Mouse (Mus musculus) natural killer cell, adult 2 months (primary cell): Measurements from ENCODE around the gene Wnk4.
"Not testable (repeated sequence)": the region's sequence is repeated elsewhere in the genome, so short reads cannot be mapped to it uniquely, and the experiment has no call there.

Experiments
- DNase-seq, 2 experiments: peaks; one replicate each; pipeline ENCODE4 v3.0.0; 2022; ENCODE audit warnings: low spot score in 2 of 2

Gene Wnk4

DNA sequence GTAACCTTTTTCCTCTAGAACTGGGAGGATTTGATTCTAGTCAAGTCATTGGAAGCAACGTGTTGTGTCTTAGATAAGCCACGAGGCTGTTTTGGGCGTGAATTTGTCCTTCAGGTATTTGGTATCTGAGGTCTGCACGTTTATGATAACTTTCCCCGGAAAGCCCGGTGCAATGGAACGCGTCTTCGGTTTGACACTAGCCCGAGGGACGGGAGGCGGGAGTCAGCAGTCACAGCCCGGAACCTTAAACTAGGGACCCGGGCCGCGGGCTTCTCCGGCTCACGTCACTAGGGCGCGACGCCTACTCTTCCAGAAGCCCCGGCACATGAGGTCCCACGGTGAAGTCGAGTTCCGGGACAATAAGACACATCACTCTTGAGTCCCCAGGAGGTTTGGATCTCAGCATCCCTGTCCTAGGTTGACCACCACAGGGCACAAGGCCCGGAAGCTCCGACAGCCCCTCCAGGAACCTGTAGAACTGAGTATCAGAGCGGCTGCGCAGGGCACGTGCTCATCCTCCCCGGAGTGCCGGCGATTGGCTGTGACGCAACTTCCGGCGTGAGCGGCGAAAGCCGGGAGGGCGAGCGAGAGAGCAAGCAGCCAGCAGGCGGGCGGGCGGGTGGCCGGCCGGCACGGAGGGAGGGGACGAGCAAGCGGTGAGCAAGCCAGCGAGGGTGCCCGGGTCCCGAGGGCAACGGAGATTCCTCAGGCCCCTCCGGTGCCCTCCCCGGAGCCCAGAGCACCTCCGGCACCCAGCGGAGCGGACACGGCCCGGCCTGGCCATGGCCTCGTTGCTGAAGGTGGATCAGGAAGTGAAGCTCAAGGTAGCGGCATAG is 55.5 kb downstream of the Wnk4 start, which contains the start of gene Psme3:
Gene Psme3, plus strand, starts transcription at position 549 of the 836 bp plus-strand sequence.
- peak; percentile 87 to 90 for DNase-seq

DNA sequence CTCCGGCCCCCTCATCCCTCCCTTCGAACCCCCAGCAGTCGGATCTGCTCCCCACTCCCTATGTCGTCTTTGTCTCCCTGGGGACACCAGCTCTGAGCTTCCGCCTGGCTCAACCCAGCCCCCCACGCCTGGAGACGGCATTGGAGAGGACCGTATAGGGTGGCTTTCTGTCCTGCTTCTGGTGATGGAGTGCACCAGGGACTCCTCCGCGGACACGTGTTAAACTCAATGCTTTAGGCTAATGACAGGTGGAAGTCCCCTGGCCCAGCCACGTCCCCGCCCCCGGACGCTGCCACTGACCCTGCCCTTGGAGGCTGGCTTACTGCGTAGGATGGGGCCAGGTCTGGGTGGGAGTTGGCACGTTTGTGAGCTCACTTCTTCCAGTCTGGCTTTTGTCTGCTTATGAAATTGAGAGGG is 56.1 kb downstream of the Wnk4 start:
- DNase-seq = peak; percentile 53 to 70

DNA sequence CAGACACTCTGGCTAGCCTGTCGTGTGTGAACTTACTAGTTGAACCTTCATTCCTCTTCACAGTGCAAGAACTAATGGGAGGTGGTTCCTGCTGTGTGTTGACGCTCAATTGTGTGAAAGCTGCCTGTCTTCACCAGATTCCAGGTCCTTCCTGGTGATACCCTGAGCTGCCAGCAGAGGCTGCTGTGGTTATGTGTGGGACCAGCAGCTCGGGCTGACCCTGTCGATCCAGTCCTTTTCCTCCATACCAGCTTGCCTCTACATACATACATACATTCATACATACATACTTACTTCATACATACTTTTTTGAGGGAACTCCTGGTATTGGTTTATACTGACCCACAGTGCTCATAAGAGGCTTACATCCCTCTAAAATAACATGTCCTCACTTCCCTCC is 63.2 kb downstream of the Wnk4 start:
- DNase-seq = no peak

- no peak for DNase-seq
Observed at GRCm38 (mm10) chr11:101324763-101325162, 64.4 kb downstream of the Wnk4 start, which contains the start of gene Aoc2. Aoc2 (plus strand) TSS chr11:101325063.

- DNase-seq = not testable (repeated sequence)
Observed at GRCm38 (mm10) chr11:101325201-101325600, 64.8 kb downstream of the Wnk4 start.

DNA sequence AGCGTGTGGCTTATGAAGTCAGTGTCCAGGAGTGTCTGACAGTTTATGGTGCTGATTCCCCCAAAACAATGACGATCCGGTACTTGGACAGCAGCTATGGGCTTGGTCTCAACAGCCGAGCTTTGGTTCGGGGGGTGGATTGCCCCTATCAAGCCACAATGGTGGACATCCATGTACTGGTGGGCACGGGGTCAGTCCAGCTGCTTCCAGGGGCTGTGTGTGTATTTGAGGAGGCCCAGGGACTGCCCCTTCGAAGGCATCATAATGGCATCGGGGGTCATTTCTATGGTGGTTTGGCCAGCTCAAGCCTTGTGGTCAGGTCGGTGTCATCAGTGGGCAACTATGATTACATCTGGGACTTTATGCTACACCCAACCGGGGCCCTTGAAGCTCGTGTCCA is 65.8 kb downstream of the Wnk4 start:
- no peak for DNase-seq
